Mouse (Mus musculus) adrenal gland, postnatal 36 days (tissue): ENCODE results near the gene Dctpp1. TPM values are rescaled to one million over a fixed set of nuclear protein-coding genes. Genes with fewer than 3 reads are reported as not detected.
"Not testable (repeated sequence)": the region's sequence is repeated elsewhere in the genome, so short reads cannot be mapped to it uniquely, and the experiment has no call there.

ENCODE experiments used
- DNase-seq, 2 experiments: peaks; one replicate each; pipeline ENCODE4 v3.0.0; 2021; ENCODE audit warnings: mixed read lengths in 1 of 2
- total RNA-seq, 2 experiments: library from RNA; stranded (reverse); gene quantifications; 2 replicates each; pipeline ENCODE4 v1.2.3; 2021

Dctpp1 gene
- total RNA-seq, 2 experiments from 2014 or later: 27.8 to 49.1 TPM

DNA sequence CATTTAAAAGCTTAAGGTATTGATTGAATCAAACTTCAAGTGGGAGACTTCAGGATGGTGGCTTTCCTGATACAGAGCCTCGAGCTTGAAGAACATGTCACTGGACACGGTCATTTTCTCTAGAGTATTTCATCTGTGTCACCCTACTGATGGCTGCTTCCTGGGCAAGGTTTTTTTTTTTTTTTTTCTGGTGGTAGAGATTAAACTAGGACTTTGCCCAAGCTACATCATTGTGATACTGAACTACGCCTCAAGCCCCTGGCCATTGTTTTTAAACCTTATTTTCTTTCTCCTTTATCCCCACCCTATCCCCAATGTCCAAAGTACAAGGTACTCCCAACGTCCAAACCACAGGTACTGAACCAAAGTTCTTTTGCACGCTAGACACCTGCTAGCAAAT lies 10.2 kb upstream of the Dctpp1 start:
- no peak for DNase-seq

DNA sequence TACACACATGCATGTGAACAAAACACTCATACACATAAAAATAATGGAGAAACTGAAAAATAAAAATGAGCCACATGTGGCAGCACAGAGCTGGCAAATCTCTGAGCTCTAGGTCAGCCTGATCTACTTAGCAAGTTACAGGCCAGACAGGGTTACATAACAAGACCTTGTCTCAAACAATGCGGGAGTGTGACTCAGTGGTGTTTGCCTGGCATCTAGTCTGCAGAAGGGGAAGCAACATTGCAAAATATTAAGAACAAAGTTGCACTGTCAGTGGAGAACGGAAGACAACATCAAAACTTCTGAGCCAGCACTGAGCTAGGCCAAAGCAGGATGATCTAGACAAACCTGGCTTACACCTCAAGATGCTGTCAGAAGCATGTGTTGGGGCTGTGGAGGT lies 9.7 kb upstream of the Dctpp1 start:
- DNase-seq: peak in 1 of 2 experiments; percentile 29

DNA sequence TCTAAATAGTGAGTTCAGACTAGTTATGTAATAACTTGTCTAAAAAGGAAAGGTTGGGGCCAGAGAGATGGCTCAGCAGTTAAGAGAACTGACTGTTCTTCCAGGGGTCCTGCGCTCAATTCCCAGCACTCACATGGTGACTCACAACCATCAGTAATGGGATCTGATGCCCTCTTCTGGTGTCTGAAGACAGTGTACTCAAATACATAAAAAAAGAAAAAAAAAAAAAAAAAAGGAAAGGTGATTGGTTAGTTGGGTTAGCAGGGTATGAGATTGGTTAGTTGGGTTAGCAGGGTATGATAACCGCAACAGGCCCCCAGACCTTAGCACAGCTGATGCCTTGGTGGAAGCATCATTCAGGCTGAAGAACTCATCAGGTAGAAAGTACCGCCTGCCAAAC lies 3.0 kb upstream of the Dctpp1 start:
- DNase-seq: no peak

DNA sequence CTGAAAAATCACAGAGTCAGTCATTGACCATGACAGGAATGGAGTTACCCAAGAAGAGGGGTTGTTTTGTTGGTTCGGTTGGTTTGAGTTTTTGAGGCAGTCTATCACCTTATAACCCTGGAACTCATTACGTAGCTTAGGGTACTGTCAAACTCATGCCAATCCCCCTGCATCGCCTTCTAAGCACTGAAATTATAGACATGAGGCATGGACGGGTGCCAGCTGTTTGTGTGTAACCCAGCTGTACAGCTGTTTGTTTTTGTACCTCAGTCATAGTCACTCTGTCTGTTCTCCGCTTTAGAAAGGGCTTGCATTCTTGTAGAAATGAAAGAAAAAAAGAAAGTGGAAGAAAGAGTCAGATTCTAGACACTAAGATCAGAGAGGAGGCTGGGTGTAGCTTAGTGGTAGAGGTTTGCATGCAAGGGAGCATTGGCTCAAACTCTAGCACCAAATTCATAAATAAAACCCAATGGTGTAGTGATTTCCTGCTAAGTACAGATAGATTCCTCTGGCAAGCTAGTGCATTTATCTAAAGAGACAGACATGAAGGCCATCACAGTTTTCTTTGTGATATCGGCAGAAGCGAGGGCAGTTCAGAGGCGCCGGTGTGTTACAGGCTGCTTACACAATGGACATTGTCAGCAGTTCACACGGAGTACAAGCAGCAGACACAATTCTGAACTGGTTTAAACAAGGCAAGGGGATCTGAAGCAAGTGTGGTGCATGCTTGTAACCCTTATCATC lies 1.9 kb upstream of the Dctpp1 start:
- no peak for DNase-seq

DNA sequence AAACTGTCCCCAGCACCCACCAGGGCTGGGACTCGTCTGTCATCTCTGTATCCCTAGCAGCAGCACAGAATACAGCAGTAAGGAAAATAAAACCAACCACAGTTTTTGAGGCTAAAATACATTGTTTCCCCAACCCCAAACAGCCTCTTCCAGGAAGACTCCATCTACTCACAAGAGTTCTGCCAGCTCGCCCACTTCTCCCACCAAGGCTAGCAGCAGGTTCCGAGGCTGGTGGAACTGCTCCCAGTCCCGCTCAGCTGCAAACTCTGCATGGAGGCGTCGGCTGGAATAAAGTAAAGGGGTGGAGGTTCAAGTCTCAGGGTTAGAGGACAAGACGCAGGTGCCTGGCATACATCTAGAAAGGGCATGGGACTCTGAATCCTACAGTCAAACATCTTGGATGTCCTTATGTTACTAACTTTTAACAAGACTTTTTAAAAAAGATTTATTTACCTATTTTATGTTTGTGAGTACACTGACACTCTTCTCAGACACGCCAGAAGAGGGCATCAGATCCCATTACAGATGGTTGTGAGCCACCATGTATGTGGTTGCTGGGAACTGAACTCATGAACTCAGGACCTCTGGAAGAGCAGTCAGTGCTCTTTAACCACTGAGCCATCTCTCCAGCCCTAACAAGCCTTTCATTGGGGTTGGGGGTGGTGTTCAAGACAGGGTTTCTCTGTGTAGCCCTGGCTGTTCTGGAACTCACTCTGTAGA lies 1.2 kb downstream of the Dctpp1 start:
- no peak for DNase-seq

DNA sequence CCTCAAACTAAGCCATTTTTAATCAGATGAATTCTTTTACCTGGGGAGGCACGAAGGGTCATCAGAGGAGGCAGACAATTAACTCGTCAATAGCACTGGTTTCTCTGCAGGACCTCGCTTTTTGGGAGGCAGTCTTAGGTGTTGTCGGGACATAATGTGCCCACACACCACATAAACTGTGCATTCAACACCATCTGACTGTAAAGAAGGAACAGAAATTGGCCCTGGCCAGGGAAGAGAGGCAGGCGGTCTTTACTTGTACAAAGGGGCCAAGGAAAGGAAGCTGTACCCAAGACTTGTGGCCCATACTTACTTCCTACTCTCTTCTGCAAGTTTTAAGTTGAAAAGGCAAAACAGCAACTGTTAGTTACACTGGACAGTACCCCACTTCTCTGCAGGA lies 4.0 kb downstream of the Dctpp1 start:
- DNase-seq: no peak

DNA sequence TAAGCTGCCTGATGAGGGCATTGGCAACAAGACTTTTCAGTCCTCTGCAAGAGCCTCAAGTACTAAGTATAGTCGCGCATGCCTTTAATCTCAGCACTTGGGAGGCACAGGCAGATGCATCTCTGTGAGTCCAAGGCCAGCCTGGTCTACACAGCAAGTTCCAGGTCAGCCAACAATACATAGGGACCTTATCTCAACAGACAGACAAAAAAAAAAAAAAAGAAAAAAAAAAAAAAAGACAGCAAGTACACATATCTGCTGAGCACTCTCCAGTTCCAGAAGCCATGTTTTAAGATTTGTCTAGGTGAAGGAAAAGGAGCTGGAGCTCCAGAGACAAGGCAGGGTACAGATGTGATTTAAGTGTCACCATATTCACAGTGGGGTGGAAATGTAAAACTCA lies 4.5 kb downstream of the Dctpp1 start:
- no peak for DNase-seq

DNA sequence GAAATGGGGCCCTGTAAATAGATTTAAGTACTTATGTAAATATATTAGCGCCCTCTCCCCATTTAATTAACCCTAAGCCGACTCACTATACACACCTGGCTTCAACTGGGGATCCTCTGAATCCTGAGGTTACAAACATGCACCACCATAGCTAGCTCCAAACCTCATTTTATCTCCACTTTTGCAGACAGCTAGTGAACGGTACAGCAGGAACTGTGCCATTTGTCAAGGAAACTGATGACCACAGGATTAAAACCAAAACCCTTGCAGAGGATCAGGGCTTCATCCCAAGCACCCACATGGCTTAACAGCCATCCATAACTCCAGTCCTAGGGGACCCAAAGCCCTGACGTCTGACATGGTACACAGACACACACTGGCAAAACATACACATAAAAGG lies 5.5 kb downstream of the Dctpp1 start:
- no peak for DNase-seq

DNA sequence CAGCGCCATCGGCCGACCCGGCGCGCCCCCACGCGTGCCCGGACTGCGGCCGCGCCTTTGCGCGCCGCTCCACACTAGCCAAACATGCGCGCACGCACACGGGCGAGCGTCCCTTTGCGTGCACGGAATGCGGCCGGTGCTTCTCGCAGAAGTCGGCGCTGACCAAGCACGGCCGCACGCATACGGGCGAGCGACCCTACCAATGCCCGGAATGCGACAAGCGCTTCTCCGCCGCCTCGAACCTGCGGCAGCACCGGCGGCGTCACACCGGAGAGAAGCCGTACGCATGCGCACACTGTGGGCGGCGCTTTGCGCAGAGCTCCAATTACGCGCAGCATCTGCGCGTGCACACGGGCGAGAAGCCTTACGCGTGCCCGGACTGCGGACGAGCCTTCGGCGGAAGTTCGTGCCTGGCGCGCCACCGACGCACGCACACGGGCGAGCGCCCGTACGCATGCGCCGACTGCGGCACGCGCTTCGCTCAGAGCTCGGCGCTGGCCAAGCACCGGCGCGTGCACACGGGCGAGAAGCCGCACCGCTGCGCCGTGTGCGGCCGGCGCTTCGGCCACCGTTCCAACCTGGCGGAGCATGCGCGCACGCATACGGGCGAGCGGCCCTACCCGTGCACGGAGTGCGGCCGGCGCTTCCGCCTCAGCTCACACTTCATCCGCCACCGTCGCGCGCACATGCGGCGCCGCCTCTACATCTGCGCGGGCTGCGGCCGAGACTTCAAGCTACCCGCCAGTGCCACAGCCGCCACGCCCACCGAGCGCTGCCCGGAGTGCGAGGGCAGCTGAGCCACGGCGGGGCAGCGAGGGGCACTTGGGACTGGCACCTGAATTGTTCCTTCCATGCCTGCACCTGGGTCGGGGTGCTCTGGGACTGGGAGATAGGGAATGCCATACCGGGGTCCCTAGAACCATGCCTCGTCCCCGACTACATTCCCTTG lies 6.4 kb downstream of the Dctpp1 start:
- peak; percentile 96 for DNase-seq

DNA sequence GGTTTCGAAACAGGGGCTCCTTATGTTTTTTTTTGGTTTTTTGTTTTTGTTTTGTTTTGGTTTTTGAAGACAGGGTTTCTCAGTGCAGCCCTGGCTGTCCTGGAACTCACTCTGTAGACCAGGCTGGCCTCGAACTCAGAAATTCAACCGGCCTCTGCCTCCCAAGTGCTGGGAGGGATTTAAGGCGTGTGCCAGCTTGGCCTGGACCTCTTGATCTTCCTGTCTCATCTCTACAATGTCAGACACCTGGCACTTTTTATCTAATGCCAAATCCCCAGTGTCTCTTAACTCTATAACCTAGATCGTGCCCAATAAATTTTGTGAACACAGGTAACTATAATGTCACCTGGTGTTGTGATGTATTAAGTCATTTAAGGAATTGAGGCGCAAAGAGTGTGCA lies 7.2 kb downstream of the Dctpp1 start:
- no peak for DNase-seq

DNA sequence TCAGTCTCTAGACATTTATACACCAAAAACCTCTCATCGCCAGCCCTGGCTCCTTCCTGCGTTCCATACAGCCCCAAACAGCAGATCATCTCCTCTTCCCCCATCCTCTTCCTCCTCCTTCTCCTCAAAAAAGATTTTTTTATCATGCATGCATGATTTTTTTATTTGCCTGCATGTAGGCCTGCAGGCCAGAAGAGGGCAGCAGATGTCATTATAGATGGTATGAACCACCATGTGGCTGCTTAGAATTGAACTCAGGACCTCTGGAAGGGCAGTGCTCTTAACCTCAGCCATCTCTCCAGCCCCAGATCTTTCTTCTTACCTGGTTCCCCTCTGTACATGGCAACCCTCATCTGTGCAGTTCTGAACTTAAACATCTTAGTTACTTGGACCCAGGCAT lies 8.1 kb downstream of the Dctpp1 start:
- DNase-seq: no peak

DNA sequence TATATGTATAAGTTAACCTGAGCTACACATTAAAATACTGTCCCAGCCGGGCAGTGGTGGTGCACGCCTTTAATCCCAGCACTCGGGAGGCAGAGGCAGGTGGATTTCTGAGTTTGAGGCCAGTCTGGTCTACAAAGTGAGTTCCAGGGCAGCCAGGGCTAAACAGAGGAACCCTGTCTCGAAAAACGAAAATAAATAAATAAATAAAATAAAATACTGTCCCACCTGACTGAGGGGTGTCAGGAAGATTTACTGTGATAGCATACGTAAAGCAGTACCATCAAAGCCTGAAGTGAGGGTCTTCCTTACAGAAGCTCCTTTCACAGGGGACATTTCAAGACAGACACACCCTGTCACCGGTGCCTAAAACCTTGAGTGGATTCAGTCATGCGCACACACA lies 10.0 kb downstream of the Dctpp1 start:
- DNase-seq: not testable (repeated sequence)

DNA sequence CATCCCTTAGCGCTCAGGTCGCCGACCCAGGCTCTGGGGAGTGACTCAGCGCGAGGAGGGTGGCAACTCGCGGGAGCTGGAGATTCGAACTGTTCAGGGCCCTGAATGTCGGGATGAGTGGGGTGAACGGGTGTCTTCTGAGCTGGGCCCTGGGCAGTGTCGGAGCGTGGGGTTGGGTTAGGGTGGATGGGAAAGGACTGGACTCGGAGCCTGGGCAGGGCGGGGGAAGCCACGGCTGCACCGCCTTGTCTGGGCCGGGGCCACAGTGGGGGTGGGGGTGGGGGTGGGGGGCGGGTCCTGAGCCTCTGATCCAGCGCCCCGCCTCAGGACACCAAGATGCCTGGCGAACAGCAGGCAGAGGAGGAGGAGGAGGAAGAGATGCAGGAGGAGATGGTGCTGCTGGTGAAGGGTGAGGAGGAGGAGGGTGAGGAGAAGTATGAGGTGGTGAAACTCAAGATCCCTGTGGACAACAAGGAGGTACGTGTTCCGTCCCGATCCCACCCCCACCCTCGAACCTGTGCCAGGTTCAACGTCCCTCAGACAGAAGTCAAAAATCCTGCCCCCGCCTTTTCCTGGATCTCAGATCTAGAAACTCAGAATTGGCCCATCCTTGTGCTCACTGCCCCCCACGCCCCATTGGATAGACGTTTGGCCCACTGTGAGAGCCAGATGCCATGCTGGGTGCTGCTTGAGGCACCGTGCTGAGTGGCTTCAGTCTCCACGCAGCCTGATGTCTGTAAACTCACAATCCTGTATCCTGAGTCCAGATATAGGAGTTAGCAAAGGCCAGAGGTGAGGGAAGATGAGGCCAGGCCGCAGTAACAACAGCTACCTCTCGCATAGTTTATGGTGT lies 15.6 kb downstream of the Dctpp1 start:
- DNase-seq: peak in 1 of 2 experiments; percentile 63

DNA sequence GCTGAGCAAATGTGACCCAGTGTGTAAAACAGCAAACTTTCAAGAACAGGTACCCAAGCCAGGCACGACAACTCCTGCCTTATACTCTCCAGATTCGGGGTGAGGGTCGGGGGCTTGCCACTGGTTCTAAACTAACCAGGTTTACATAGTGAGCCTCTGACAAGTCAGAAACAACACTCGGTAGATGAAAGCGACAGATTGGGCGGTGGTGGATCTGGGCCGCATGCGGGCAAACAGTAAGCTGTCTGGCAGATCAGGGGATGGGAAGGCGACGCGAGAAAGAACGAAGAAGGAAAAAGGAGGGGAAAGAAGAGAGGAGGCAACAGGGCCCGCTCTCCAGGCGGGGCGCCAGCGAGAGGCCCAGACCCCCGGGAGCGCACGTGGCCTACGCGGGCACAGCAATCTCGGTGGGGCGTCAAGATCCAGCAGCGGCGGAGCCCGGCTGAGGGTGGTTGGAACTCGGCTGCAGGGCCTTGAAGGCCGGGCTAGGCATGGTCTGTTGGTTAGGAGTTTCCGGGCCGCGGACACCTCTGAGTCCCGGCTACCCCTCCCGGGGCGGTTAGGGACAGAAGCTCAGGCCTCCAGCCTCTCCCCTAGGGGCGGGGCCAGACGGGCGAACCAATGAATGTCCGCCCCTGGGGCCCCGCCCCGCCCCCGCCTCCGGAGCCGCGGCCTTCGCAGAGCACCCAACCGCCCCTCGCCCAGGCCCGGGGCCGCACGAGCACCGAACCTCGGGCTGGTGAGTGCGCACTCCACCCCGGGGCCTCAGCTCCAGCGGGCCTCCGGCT lies 16.4 kb downstream of the Dctpp1 start, which contains the start of gene Zfp771:
Gene Zfp771, plus strand, starts transcription at position 405 of the 788 bp plus-strand sequence.
- peak; percentile 97 to 99 for DNase-seq

DNA sequence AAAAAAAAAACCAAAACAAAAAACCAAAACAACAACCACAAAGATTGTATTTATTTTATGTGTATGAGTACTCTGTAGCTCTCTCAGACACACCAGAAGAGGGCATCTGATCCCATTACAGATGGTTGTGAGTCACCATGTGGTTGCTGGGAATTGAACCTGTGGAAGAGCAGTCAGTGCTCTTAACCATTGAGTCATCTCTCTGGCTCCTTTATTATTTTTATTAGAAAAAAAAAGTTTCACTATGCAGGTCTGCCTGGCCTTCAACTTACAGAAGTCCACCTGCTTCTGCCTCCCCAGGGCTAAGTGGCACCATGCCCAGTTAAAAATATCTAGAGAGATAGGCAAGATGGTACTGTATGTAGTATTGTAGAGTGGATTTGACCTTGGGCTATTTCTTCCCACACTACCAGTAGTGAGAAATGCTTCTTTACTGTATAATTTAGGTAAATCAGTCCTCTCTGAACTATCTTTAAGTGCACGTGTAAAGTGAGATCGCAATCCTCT lies 17.1 kb downstream of the Dctpp1 start:
- DNase-seq: no peak

DNA sequence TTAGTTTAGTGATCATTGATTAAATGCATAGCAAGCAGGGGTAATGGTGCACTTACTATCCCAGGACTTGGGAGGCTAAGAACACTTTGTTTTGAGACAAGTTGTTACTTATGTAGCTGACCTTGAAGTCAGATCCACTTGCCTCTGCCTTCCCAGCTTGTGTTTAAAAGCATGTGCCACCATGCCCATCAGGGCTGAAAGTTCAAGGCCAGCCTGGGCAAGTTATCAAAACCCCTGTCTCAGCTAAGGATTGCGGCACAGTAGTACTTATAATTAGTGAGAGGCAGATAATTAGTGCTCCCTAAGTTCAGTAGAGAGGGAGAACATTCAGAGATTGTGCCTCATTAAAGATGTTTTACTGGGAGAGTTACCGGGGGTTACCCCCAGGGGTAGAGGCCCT lies 25.7 kb downstream of the Dctpp1 start:
- DNase-seq: peak in 1 of 2 experiments; percentile 43

DNA sequence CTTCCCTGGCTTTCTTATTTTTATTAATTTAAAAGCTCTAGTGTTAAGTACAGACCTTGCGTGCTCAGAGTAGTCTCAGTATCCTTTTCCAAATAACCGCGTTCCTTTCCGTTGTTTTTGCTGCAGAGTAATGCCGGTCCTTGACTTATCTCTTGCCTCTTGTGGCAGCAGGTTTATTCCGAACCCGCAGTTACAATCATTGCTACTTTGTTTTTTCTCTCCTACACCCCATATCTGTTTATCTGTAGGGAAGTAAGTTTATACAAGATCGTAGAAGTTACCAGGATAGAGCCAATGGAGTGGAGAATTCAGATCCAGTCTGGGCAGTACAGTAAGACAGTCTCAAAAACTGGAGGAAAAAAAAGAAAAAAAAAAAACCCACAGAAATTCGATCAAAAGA lies 26.7 kb downstream of the Dctpp1 start:
- DNase-seq: no peak

DNA sequence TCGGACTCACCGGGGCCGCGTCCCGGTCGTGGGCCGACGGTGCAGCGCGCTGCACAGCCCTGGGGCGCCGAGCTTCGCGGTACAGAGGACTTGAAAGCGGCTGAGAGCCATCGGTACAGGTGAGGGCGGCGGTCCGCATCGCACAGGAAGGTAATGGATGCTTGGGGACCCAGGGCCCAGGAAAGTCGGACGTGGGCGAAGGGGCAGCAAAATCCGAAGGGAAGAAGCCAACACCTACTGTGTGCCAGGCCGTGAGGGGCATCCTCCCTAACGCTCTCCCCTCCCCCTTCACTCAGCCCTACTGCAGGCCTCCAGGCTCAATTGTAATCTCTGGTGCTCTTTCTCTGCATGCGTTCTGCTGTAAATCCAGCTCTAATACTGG lies 27.1 kb downstream of the Dctpp1 start:
- peak; percentile 32 to 51 for DNase-seq

DNA sequence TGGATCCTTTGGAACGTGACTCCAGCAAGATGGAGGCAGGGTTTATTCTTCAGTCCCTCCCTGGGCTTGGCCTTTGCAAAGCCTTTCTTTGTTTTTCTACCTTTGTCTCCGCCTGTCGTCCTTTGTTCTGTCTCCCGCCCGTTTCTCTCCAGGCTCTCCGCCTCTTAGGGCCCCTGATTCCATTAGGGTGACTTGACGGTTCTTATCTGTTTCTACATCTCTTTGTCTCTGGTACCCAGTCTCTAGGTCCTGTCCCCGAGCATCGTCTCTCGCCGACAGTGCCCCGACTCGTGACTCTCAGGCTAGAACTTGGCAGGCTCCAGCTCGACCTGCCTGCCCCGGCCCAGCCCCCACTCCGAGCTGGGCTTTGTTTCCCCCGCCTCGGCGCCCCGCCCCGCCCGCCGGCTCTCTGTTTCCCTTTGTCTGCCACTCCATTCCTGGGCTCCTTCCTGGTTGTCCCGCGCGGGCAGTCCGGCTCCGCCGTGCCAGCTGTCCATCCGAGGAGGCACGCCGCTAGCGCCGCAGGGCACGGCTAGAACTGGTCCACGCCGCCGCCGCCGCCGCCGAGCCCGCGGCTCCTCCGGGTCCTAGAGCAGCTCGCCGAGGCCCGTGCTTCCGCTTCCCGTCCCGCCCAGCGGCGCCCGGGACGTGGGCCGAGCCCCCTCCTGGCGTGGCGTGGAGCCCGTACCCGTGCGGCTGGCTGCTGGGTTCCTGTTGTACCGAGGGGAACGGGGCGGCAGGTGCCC lies 27.7 kb downstream of the Dctpp1 start, which contains the start of the genes Zfp553 and Sept1:
Gene Zfp553, plus strand, starts transcription at position 440 of the 746 bp plus-strand sequence.
Gene Sept1, minus strand, starts transcription at position 509 of the 746 bp plus-strand sequence.
- DNase-seq: peak; percentile 89 to 93
